Mouse (Mus musculus) intestine, embryonic 16.5 days (tissue): ENCODE results near the gene Hsp90aa1. TPM values are rescaled to one million over a fixed set of nuclear protein-coding genes. Genes with fewer than 3 reads are reported as not detected.
A peak's percentile ranks its signal among the peaks of the same experiment; 100 is the strongest.
"Not testable (repeated sequence)": the region's sequence is repeated elsewhere in the genome, so short reads cannot be mapped to it uniquely, and the experiment has no call there.

Source experiments
- ATAC-seq: fragments of 200-750 bp; cut with Nextera tagmentation; 2 replicates; pipeline ENCODE4 v1.8.0; 2017; ENCODE audit warnings: moderate TSS enrichment, moderate library complexity
- H3K27ac ChIP-seq: fragments of 300-500 bp; sonication (generic); 2 replicates; pipeline ENCODE4 v1.5.1; 2014; ENCODE audit warnings: mild to moderate bottlenecking, low read length
- H3K27me3 ChIP-seq: fragments of 300-500 bp; sonication (generic); replicated peaks from 2 replicates; pipeline ENCODE4 v1.6.1; 2014; ENCODE audit warnings: low read length, control low read depth, mixed read lengths; ENCODE audit not compliant: control insufficient read depth, insufficient read depth
- H3K36me3 ChIP-seq: fragments of 300-500 bp; sonication (generic); 2 replicates; pipeline ENCODE4 v1.6.1; 2014; ENCODE audit warnings: low read length, control low read depth; ENCODE audit not compliant: control insufficient read depth, insufficient read depth
- H3K4me1 ChIP-seq: fragments of 300-500 bp; sonication (generic); 2 replicates; pipeline ENCODE4 v1.6.1; 2014; ENCODE audit warnings: low read length, control low read depth, mixed read lengths; ENCODE audit not compliant: control insufficient read depth, insufficient read depth
- H3K4me2 ChIP-seq: fragments of 300-500 bp; sonication (generic); 2 replicates; pipeline ENCODE4 v1.6.1; 2014; ENCODE audit warnings: low read depth, low read length, control low read depth
- H3K4me3 ChIP-seq: fragments of 300-500 bp; sonication (generic); 2 replicates; pipeline ENCODE4 v1.5.1; 2014; ENCODE audit warnings: mild to moderate bottlenecking, low read length
- H3K9ac ChIP-seq: fragments of 300-500 bp; sonication (generic); 2 replicates; pipeline ENCODE4 v1.6.1; 2014; ENCODE audit warnings: low read depth, low read length
- H3K9me3 ChIP-seq: fragments of 300-500 bp; sonication (generic); 2 replicates; pipeline ENCODE4 v1.6.1; 2016; ENCODE audit warnings: low read length, control low read depth; ENCODE audit not compliant: control insufficient read depth
- WGBS: fragments of 180-500 bp; shearing (Covaris S2); extraction: QIAGEN DNeasy Blood & Tissue Kit; methylation state at CpG from one replicate; pipeline ENCODE4 v1.1.7; 2014; 5-methylcytosine and 5-hydroxymethylcytosine counted together
- polyA plus RNA-seq: library from polyadenylated mRNA; unstranded; fragments of >200 nt; fragmentation: Nextera tagmentation; extraction: Ambion mirVana; gene quantifications from 2 replicates; pipeline ENCODE4 v1.2.1, GENCODE M21; 2015

Gene Hsp90aa1
- polyA plus RNA-seq, 1 experiment from 2014 or later = 790 TPM

DNA sequence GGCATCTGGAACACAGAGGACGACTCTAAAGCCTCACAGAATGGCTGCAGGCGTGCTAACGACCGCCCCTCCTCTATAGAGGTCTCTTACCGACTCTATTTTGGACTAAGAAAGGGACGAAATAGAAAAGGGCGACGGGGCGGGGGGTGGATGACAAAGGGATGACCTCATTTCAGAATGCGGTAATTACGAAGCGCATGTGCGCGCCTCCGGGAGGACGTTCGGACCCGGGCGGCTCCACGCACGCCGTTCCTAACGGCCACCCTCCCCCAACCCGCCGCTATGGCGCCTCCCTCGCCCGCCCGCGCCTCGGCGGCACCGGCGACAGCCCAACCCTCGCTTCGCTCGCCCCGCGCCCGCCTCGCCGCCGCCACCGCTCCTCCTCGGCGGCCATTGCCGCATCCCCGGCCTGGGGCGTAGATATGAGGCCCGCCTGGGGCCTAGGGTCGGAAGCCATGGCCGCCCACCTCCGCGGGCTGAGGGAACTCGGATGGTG, 6.8 kb downstream of the Hsp90aa1 start:
- peak overlapping the region; percentile 100 for H3K9ac ChIP-seq
- peak; percentile 64 for ATAC-seq
- H3K27ac ChIP-seq = peak overlapping the region; percentile 94
- peak overlapping the region; percentile 62 for H3K4me2 ChIP-seq
- H3K4me3 ChIP-seq = peak overlapping the region; percentile 99
- H3K36me3 ChIP-seq = peaks cover 6% of the 10 kb centered on the region; the same call in 1 of the 2 replicates
- peaks cover 11% of the 10 kb centered on the region for H3K4me1 ChIP-seq
- H3K27me3 ChIP-seq = no peaks in the 10 kb centered on the region
- under 1% methylated on average over 52 of the region's 55 CpGs for WGBS
- H3K9me3 ChIP-seq = no peaks in the 10 kb centered on the region

DNA sequence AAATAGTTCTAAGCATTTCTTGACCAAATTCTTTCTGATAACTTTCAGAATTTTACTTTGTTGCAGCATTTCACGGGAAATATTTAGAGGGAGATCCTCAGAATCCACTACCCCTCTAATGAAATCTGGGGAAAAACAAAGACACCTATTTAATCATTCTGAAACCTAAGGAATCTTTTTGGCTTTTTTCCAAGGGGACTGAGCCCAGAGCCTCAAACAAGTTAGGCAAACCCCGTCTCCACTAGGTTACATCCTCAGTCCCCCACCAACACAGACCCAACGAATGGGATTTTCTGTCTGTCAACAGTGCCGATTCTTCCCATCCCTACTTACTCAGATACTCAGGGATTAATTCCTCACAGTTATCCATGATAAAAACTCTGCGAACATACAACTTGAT, 9.2 kb downstream of the Hsp90aa1 start:
- H3K27ac ChIP-seq, H3K4me3 ChIP-seq, H3K9me3 ChIP-seq, H3K36me3 ChIP-seq, ATAC-seq, H3K9ac ChIP-seq, H3K4me2 ChIP-seq, H3K27me3 ChIP-seq, H3K4me1 ChIP-seq: not testable (repeated sequence)
- WGBS = 73% methylated on average over 5 of the region's 5 CpGs

DNA sequence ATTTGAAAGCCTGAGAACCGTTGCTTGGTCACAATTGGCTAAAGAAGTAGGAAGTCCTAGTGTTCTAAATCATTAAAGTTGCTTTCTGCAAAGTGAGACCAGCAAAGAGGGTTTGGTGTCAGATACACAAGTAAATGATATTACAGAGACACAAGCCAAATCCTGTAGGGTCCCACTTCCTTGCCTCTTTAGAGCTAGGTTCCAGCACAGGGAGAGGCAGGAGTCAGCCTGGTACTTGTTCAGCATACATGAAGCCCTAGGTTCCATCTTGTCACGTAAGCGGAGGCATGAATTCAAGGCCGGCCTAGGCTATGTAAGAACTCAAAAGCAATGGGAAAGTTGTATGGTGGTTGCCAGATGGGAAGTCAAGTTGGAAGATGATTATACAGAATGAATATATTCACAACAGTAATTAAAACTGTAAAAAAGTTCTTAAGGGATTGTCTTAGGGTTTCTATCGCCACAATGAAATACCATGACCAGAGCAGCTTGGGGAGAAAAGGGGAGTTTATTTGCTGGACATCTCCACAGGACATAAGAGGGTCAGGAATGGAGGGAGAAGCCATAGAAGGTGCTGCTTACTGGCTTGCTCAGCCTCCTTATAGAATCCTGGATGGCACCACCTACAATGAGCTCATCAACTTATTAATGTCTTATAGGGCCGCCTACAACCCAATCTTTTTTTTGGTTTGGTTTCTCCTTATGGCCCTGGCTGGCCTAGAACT, 12.4 kb downstream of the Hsp90aa1 start:
- peaks cover 9% of the 10 kb centered on the region; the same call in 1 of the 2 replicates for H3K36me3 ChIP-seq
- peaks cover 15% of the 10 kb centered on the region for H3K4me1 ChIP-seq
- 87% methylated on average over 6 of the region's 6 CpGs for WGBS
- no peak overlapping the region for H3K4me2 ChIP-seq
- H3K27me3 ChIP-seq = no peaks in the 10 kb centered on the region
- H3K27ac ChIP-seq = no peak overlapping the region
- no peak overlapping the region for H3K9ac ChIP-seq
- H3K9me3 ChIP-seq = no peaks in the 10 kb centered on the region
- no peak for ATAC-seq
- H3K4me3 ChIP-seq = no peak overlapping the region

DNA sequence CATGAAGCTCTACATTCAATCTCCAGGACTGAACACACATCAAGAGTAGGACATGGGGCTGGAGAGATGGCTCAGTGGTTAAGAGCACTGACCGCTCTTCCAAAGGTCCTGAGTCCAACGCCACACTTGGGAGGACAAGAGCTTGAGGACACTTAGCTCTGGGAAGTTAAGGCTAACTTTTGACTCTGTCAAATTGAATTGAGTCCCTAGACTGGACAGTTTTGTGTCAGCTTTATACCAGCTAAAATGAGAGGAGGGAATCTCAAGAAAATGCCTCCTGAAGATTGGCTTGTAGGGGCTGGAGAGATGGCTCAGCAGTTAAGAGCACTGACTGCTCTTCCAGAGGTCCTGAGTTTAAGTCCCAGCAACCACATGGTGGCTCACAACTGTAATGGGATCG, 13.6 kb downstream of the Hsp90aa1 start:
- not testable (repeated sequence) for H3K9me3 ChIP-seq, H3K9ac ChIP-seq, H3K27me3 ChIP-seq, H3K36me3 ChIP-seq, H3K4me1 ChIP-seq, ATAC-seq, H3K27ac ChIP-seq, H3K4me2 ChIP-seq, H3K4me3 ChIP-seq
- 94% methylated on average over 3 of the region's 3 CpGs for WGBS

DNA sequence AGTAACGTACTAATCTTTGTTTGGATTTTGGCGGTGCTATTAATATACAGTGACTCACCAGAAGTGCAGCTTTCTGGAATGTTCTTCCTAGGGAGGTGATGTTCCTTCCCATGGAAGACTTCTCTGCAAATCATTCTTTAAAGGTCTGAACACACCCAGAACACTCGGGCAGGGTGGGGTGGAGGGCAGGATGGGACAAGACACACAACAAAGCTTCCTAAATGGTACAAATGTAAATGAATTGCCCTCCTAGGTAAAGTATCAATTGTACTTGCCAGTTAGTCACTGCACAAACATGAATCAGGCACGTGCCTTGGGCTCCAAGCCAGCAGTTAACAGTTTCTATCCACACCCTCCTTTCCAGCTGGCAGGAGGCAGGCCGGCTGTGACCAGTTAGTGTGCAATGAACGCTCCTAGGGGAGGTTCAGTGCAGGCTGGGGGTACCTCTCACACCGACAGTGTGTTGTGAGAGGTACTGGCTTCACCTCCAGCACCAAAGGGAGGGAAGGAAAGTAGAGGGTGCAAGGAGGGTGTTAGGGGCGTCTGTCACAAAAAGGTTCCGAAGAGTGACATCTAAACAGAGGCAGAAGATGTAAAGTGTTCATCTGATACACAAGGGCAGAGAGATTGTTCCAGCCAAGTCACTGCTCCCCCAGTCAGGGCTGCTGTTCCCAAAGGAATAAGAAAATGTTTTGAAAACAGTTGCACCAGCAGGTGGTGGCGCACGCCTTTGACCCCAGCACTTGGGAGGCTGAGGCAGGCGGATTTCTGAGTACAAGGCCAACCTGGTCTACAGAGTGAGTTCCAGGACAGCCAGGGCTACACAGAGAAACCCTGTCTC, 14.4 kb downstream of the Hsp90aa1 start:
- Histone ChIP-seq H3K27me3 (no peaks in the 10 kb centered on the region), H3K27ac (peak overlapping the region; percentile 67), H3K9ac (no peak overlapping the region), H3K4me3 (no peak overlapping the region), H3K36me3 (peaks cover 9% of the 10 kb centered on the region; the same call in 1 of the 2 replicates), H3K4me2 (0 out of 2 replicates have a peak overlapping the region, but pooled peaks have one; percentile 7), H3K9me3 (no peaks in the 10 kb centered on the region), H3K4me1 (peaks cover 8% of the 10 kb centered on the region)
- 51% methylated on average over 12 of the region's 12 CpGs for WGBS
- ATAC-seq = peak; percentile 90

DNA sequence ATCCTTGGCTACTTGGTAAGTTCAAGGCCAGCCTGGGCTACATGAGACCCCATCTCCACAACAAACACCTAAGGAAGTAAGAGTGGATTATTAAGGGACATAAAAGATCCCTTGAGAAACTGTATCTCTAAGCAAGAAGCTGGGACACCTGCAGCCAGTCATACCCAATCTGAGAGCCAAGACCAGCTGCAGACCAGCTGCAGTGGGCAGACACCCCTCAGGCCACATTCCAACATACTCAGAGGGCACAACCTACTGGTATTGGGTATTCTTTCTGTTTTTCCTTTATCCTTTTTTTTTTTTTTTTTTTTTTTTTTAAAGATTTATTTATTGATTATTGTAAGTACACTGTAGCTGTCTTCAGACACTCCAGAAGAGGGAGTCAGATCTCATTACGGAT, 18.9 kb downstream of the Hsp90aa1 start:
- H3K27ac ChIP-seq = no peak overlapping the region
- no peaks in the 10 kb centered on the region for H3K27me3 ChIP-seq
- no peaks in the 10 kb centered on the region for H3K36me3 ChIP-seq
- H3K9ac ChIP-seq = no peak overlapping the region
- ATAC-seq = no peak
- no CpG with 5 or more reads among the region's 1 CpGs for WGBS
- H3K4me3 ChIP-seq = no peak overlapping the region
- H3K4me2 ChIP-seq = no peak overlapping the region
- no peaks in the 10 kb centered on the region for H3K9me3 ChIP-seq
- H3K4me1 ChIP-seq = peaks cover 12% of the 10 kb centered on the region

DNA sequence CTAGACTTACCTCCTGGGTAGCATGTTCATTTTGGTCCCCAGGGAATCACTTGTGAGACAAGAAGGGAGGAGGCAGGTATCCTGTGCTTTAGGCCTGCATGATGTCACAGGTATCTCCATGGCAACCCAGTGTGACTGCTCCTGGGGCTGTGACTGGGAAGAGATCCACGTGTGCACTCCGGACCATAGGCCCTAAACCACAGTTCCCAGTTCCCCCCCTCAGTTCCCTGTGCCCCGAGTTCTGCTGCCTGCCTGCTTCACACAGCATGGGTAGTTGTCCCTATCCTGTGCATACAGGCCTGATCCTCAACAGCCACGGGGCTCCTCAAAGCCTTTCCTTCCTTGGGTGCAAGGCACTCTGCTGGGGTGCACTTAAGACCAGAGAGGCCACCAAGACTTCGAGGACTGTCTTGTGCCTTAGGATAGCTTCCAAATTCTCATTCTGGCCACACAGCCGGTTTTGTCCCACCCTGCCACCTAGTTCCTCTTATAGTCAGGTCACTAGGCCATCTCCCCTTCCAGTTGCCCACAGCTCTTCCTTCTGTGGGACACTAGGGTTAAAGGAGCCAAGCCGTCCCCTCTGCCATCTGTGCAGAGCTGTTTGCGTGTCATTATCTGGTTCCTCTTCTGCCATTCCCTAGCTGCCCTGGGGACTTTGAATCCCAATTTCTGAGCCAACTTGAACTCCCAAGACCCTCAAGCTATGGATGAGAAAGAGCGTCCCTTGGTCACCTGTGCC, 19.8 kb downstream of the Hsp90aa1 start, which contains the start of gene 1700001K19Rik:
1700001K19Rik (minus strand) TSS at position 59 of the 739 bp plus-strand sequence.
- no peaks in the 10 kb centered on the region for H3K9me3 ChIP-seq
- H3K4me3 ChIP-seq = no peak within 1 kb of the TSS
- H3K4me2 ChIP-seq = no peak within 1 kb of the TSS
- no peak within 1 kb of the TSS for H3K27ac ChIP-seq
- 73% methylated on average over 9 of the region's 9 CpGs for WGBS
- no peak for ATAC-seq
- H3K4me1 ChIP-seq = peaks cover 9% of the 10 kb centered on the region
- H3K9ac ChIP-seq = no peak within 1 kb of the TSS
- H3K27me3 ChIP-seq = no peaks in the 10 kb centered on the region
- H3K36me3 ChIP-seq = no peaks in the 10 kb centered on the region

DNA sequence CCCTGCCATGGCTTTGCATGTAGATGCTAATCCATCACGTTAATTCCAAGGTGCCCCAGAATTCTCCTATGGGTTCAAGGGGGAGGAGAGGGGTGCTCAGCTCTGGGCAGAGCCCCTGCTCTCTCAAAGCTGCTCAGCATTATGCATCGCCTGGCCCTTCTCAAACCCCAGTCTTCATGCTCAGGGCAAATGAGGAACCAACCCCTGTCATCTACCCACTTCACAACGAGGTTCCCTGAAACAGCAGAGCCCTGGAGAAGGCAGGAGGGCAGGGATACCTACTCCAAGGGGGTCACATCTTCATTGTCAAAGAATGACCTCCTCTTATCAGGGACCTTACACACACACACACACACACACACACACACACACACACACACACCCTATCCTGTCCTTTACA, 20.6 kb downstream of the Hsp90aa1 start:
- H3K36me3 ChIP-seq = no peaks in the 10 kb centered on the region
- H3K4me1 ChIP-seq = 0 out of 2 replicates have a peak, but pooled peaks cover 4% of the 10 kb centered on the region
- H3K4me3 ChIP-seq = no peak overlapping the region
- no peak for ATAC-seq
- H3K27ac ChIP-seq = no peak overlapping the region
- WGBS = 62% methylated on average over 3 of the region's 3 CpGs
- H3K27me3 ChIP-seq = no peaks in the 10 kb centered on the region
- no peak overlapping the region for H3K9ac ChIP-seq
- H3K4me2 ChIP-seq = no peak overlapping the region
- no peaks in the 10 kb centered on the region for H3K9me3 ChIP-seq

DNA sequence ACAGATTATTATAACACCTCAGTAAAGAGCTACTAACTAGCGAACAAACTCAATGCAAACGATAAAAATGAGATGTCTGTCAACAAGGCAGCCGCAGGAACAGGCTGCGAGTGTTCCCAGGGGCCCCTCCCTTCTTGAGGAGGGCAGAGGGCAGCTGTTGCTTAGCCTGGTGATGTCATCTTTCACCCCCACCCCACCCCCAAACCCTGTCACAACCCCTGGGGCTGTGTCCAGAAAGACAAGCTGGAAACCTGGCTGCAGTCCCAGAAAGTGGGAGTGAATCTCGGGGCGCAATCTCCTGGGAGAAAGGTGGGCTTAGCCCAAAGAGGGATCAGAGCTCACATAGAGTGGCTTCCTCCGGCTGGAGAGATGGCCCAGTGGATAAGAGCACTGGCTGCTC, 21.3 kb downstream of the Hsp90aa1 start:
- no peaks in the 10 kb centered on the region for H3K27me3 ChIP-seq
- H3K4me1 ChIP-seq = 0 out of 2 replicates have a peak, but pooled peaks cover 4% of the 10 kb centered on the region
- peak; percentile 80 for ATAC-seq
- H3K9me3 ChIP-seq = no peaks in the 10 kb centered on the region
- WGBS = 33% methylated on average over 7 of the region's 7 CpGs
- H3K27ac ChIP-seq = no peak overlapping the region
- no peak overlapping the region for H3K9ac ChIP-seq
- H3K36me3 ChIP-seq = no peaks in the 10 kb centered on the region
- H3K4me3 ChIP-seq = no peak overlapping the region
- H3K4me2 ChIP-seq = no peak overlapping the region
